Mouse (Mus musculus): ENCODE measurements around the gene Ubac1.

Gene Ubac1

GRCm38 (mm10) chr2:25977587-25978239, 43.8 kb downstream of the Ubac1 start:
- in situ Hi-C loops (cut with MboI; ENCODE audit: low sequenced_read_pairs) = no loop called here

- in situ Hi-C loops (cut with MboI; ENCODE audit: low sequenced_read_pairs) = no loop called here
Measured at GRCm38 (mm10) chr2:25975141-25975770, 46.3 kb downstream of the Ubac1 start.

DNA sequence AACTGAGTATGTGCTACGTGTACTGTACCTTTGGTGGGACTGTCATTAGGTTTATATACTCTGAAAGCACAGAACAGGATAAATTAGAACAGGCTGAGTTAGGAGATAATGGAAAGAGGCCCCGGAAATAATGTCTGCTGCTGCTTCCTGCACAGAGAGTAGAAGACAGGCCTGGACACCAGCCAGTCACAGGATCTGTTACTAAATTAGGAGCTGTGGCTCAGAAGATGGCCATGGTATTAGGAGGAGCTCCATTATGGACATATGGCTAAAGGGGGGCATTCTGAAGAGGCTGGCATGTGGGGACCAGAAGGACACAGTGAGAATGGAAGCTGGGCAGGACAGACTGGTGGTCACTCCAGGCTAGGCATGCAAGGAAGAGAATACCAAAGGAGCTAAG, 51.1 kb downstream of the Ubac1 start:
- in situ Hi-C loops (cut with MboI; ENCODE audit: low sequenced_read_pairs) = no loop called here

GRCm38 (mm10) chr2:25969319-25969718, 52.2 kb downstream of the Ubac1 start:
- in situ Hi-C loops (cut with MboI; ENCODE audit: low sequenced_read_pairs) = no loop called here

- in situ Hi-C loops (cut with MboI; ENCODE audit: low sequenced_read_pairs) = no loop called here
Measured at GRCm38 (mm10) chr2:25949291-25949690, 72.3 kb downstream of the Ubac1 start.
